Mouse (Mus musculus) embryonic fibroblast, embryonic 13.5 days (primary cell): ENCODE data around the gene Car14.

Experiments used
- CTCF ChIP-seq: IDR thresholded peaks from 2 replicates; pipeline ENCODE4 v1.5.1; 2011; ENCODE audit warnings: mild to moderate bottlenecking, control low read depth, low read length, moderate library complexity, borderline replicate concordance; ENCODE audit not compliant: insufficient read depth
- POLR2A ChIP-seq: IDR thresholded peaks from 2 replicates; pipeline ENCODE4 v1.6.1; 2011; ENCODE audit warnings: low read depth, mild to moderate bottlenecking, control low read depth, low read length, moderate library complexity

- TF ChIP-seq POLR2A (no peak), CTCF (no peak)
Measured at GRCm38 (mm10) chr3:95938835-95939234, 34.3 kb upstream of the Car14 start.
